Mouse (Mus musculus): ENCODE data around the gene Olfr980. TPM values are rescaled to one million over a fixed set of nuclear protein-coding genes. Genes with fewer than 3 reads are reported as not detected.

The Olfr980 gene
- not detected for total RNA-seq (2023)

DNA sequence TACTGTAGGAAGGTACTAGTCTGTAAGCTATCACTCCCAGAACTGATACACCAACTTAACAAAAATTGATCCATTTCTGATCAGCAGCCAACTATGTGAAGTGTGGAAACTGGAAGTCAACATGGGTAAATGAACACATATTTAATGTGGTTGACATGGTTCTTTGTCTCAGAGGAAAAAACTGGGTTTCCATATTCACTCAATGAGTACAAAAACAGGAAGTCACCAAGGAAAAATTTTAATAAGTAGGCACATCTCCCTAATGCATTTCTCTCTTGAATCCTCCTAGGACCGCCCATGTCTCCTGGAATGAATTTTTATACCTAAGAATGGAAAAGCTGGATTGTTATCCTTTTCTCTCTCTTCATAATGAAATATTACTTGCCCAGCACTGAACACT lies at the start of gene Olfr980:
Olfr980 (minus strand) TSS at position 101 of the 400 bp plus-strand sequence.

DNA sequence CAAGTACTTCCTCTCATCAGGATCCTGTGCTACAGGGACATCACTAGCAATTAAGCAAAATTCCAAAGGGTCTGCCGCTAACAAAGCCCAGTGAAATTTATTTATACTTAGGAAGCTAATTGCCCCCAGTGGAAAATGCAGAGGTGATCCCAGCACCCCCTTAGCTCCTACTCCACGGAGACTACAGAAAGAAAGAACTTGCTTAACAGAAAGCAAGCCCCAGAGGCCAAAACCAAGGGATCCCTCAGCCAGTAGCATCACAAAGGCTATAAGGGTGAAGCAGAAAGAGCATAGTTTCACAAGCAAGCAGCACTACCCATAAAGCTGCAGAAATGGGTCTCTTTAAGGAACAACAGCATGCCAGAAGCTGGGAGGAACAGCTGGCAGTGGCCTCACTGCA lies 11.8 kb upstream of the Olfr980 start, which contains the start of gene Olfr981:
Olfr981 (plus strand) TSS at position 301 of the 400 bp plus-strand sequence.

DNA sequence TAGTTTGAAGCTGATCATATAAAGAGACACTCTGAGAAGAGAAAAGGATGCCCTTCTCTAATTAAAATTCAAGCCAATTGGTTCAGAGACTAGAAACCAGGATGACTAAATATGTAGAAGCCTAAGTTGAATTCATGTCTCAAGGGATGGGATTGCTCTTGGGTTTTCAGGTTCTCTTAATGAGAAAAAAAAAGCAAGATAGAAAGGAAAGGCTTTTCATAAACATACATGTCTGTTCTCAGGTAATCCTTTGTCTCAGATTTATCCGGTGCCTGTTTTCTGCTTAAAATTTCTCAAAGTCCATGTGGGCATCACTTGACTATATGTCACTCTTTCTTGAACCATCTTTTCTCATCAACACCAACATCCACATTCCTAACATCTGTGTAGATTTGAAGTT lies 6.0 kb downstream of the Olfr980 start, which contains the start of gene Olfr979:
Olfr979 (minus strand) TSS at position 101 of the 400 bp plus-strand sequence.

DNA sequence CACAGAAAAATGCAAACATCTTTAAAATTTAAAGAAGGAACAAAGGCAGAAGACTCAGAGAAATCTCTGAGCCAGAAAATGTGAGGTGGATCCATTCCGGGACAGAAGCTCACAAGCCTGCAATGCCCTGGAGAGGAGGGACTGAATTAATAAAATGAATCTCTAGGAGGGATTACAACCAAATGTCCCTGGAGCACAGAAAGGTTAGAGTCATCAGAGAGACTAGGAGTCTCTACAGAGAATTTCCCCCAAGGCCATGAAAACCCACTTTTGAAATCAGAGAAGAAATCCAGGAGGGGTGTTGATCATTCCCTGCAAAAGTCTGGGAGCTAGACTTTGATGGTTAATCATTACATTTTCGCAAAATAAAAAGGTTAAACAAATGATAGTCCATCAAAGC lies 17.6 kb downstream of the Olfr980 start, which contains the start of gene Olfr978:
Olfr978 (plus strand) TSS at position 301 of the 400 bp plus-strand sequence.

DNA sequence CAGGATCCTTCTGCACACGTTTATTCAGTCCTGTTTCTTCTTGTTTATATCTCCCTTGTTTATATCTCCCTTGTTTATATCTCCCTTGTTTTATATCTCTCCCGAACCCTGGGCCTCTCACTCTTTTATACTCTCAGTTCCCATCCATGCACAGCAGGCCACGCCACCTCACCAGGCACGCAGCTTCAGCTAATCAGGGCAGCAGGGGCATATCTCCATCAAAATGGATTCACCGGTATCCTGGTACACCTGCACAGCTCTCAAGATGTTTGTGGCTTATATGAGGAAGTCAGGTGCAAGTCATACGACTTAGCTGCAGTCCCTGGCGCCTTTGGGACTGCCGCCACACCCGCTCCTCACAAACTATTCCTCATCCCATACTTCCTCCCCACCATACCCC lies 48.3 kb downstream of the Olfr980 start, which contains the start of gene Olfr976:
Olfr976 (minus strand) TSS at position 101 of the 400 bp plus-strand sequence.

Other genes starting within 250 kb of the Olfr980 start
- gene Olfr968, start 226.3 kb downstream of the Olfr980 start, total RNA-seq (2023) = not detected
- gene Olfr969, start 218.6 kb downstream of the Olfr980 start, total RNA-seq (2023) = not detected
- not detected for gene Olfr970, start 200.7 kb downstream of the Olfr980 start, total RNA-seq (2023)
- gene Olfr971, start 172.7 kb downstream of the Olfr980 start, total RNA-seq (2023) = not detected
- gene Olfr972, start 143.2 kb downstream of the Olfr980 start, total RNA-seq (2023) = not detected
- not detected for gene Olfr229, start 102.2 kb downstream of the Olfr980 start, total RNA-seq (2023)
- not detected for gene Olfr974, start 72.1 kb downstream of the Olfr980 start, total RNA-seq (2023)
- not detected for gene Olfr975, start 57.5 kb downstream of the Olfr980 start, total RNA-seq (2023)
- not detected for gene Olfr976, start 48.4 kb downstream of the Olfr980 start, total RNA-seq (2023)
- gene Olfr978, start 17.5 kb downstream of the Olfr980 start, total RNA-seq (2023) = not detected
- not detected for gene Olfr979, start 6.1 kb downstream of the Olfr980 start, total RNA-seq (2023)
- gene Olfr981, start 11.9 kb upstream of the Olfr980 start, total RNA-seq (2023) = not detected
- not detected for gene Olfr982, start 64.2 kb upstream of the Olfr980 start, total RNA-seq (2023)
- gene Olfr983, start 84.0 kb upstream of the Olfr980 start, total RNA-seq (2023) = not detected
- under 1 TPM in 1 of 2 experiments, not detected in 1; 0.17 TPM for gene Olfr984, start 104.6 kb upstream of the Olfr980 start, total RNA-seq (2023)
- gene Olfr985, start 120.6 kb upstream of the Olfr980 start, total RNA-seq (2023) = not detected
- gene Tmem225, start 138.5 kb upstream of the Olfr980 start, total RNA-seq (2023) = not detected
- not detected for gene Olfr986, start 171.3 kb upstream of the Olfr980 start, total RNA-seq (2023)
- 1 to 10 TPM; 2.5 to 3.3 TPM for gene Zfp202, start 182.7 kb upstream of the Olfr980 start, total RNA-seq (2023)

Measured in B cell, adult 67 days (primary cell).